Mouse (Mus musculus): ENCODE results near the gene Olfr1045.

- TF ChIP-seq CTCF (IDR thresholded peaks at IDR 0.05; ENCODE audit: borderline replicate concordance, extremely low read depth, insufficient read depth, insufficient read length): no peak
- TF ChIP-seq POLR2A (IDR thresholded peaks at IDR 0.05; ENCODE audit: borderline replicate concordance, extremely low read depth, insufficient read depth, insufficient read length, poor library complexity, severe bottlenecking): no peak
These were observed 6.9 kb downstream of the Olfr1045 start for GRCm38 (mm10) chr2:86195863-86196262.

Data from brain, embryonic 14.5 days (tissue).